Mouse (Mus musculus) layer of hippocampus, postnatal 25 days (tissue): Measurements from ENCODE around the gene 4930556J24Rik. TPM values are rescaled to one million over a fixed set of nuclear protein-coding genes. Genes with fewer than 3 reads are reported as not detected.

Source experiments
- DNase-seq, 2 experiments: peaks; one replicate each; pipeline ENCODE4 v3.0.0; 2022; ENCODE audit warnings: mixed read lengths in 2 of 2, low spot score in 1 of 2; ENCODE audit errors: extremely low spot score in 1 of 2
- total RNA-seq, 2 experiments: library from RNA; stranded (reverse); gene quantifications; 2 replicates each; pipeline ENCODE4 v1.2.3; 2021

4930556J24Rik gene
- total RNA-seq, 2 experiments from 2014 or later, result 0.22 TPM; not detected in 1

DNA sequence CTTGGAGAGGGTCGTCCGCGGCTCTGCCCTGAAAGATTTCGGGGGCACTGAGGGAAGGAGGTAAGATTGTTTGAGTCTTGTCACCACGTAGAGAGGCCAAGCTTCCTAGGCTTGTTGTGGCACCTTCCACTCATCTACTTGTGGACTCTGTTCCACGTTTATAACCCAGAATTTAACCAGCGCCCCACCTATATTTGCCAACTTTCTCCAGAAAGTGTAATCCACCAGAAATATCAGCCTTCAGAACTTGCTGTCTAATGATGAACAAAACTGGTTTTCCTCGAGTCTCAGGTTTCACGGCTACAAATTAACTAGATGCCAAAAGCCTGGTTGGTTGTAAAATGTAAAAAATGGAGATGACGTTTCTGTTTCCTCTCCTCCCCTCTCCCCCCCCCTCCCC, 81.1 kb downstream of the 4930556J24Rik start:
- DNase-seq, result no peak

- peak; percentile 91 to 92 for DNase-seq
Observed at GRCm38 (mm10) chr11:3894406-3895281, 81.9 kb downstream of the 4930556J24Rik start, which contains the start of the genes 4921536K21Rik and Dusp18. Gene 4921536K21Rik (minus strand): TSS chr11:3895098. Gene Dusp18 (plus strand): TSS chr11:3895240.

DNA sequence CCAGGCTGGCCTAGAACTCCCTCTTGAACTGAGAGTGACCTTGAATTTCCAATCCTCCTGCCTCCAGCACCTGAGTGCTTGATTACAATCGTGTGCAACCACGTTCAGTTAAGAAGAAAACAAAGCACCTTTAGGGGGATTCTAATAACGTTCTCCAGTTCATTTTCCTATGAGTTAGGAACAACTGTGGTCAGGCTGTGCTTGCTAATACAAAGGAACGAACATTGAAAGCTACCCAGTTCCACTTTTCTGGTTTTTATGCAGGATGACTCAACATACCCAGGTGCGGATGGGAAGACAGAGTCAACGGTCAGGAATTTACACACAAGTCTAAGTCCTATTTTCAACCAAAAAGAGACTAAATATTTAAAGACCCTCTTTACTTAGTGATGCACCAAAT, 82.6 kb downstream of the 4930556J24Rik start:
- DNase-seq, result no peak

Other genes with a start within 250 kb of the 4930556J24Rik start
- gene Osbp2, start 112.9 kb downstream of the 4930556J24Rik start, total RNA-seq, result 10 to 100 TPM; 76.4 to 77.6 TPM
- gene 4921536K21Rik, start 81.7 kb downstream of the 4930556J24Rik start, total RNA-seq, result under 1 TPM; 0.62 to 0.63 TPM
- 10 to 100 TPM; 26.1 to 26.4 TPM for gene Dusp18, start 81.5 kb downstream of the 4930556J24Rik start, total RNA-seq
- gene Slc35e4, start 62.1 kb downstream of the 4930556J24Rik start, total RNA-seq, result 10 to 100 TPM; 16.8 to 18.0 TPM
- 10 to 100 TPM; 19.0 to 19.2 TPM for gene Tcn2, start 44.6 kb downstream of the 4930556J24Rik start, total RNA-seq
- gene Pes1, start 12.8 kb downstream of the 4930556J24Rik start, total RNA-seq, result 10 to 100 TPM; 41.8 to 46.5 TPM
- 10 to 100 TPM; 22.4 to 22.8 TPM for gene Gal3st1, start 6.9 kb upstream of the 4930556J24Rik start, total RNA-seq
- gene Sec14l4, start 54.7 kb upstream of the 4930556J24Rik start, total RNA-seq, result under 1 TPM; 0.17 to 0.19 TPM
- 1 to 10 TPM; 1.6 to 1.9 TPM for gene Sec14l3, start 88.1 kb upstream of the 4930556J24Rik start, total RNA-seq
- gene Mtfp1, start 118.7 kb upstream of the 4930556J24Rik start, total RNA-seq, result 100 to 1,000 TPM; 109 to 126 TPM
- 10 to 100 TPM; 57.2 to 59.4 TPM for gene Sec14l2, start 146.6 kb upstream of the 4930556J24Rik start, total RNA-seq
- gene Rnf215, start 158.4 kb upstream of the 4930556J24Rik start, total RNA-seq, result 10 to 100 TPM; 31.1 to 31.2 TPM
- 10 to 100 TPM; 10.7 to 10.9 TPM for gene Ccdc157, start 183.5 kb upstream of the 4930556J24Rik start, total RNA-seq
- 10 to 100 TPM; 68.8 to 69.2 TPM for gene Sf3a1, start 183.6 kb upstream of the 4930556J24Rik start, total RNA-seq
- 10 to 100 TPM; 29.2 to 32.7 TPM for gene Tbc1d10a, start 210.0 kb upstream of the 4930556J24Rik start, total RNA-seq
- 1 to 10 TPM; 6.0 to 6.1 TPM for gene Castor1, start 241.4 kb upstream of the 4930556J24Rik start, total RNA-seq